1 mouse cellular context compared by ENCODE assay signal in the genomic region with DNA sequence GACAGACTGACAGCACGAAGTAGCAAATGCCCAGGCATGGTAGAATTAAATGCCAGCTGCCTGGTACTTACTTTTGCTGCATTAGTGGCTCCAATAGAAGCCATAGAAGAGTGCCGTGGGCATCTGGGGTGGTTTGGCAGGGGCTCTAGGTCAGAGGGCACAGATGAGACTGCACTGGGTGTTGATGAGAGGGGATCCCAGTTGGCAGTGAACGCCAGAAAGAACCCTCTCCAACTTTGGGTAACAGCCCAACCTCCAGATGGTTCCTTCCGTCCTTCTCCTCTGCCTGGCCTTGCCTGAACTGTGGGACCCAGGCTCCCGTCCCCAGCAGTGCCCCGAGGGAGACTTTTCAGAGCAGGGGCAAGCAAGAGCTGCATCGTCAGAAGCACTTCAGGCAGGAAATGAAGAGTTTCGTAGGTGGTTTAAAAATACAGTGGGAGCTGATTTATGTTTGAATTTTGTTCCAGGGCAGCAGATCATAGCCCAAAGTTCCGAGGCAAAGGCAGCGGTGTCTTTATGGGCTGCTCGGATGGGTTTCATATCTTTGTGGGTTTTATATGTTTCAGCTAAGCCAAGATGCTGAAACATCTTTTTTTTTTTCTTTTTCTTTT.
TF ChIP-seq lines count a peak whose summit lies in the region.

No protein-coding gene starts in this region.

TF ChIP-seq in CH12.LX, 34 proteins besides CTCF, POLR2A, EP300 and RAD21 (continued from another document):
- no peak for TF ChIP-seq HCFC1 (IDR thresholded peaks at IDR 0.05; ENCODE audit: low read depth, low read length)
- no peak for TF ChIP-seq MAFK (IDR thresholded peaks at IDR 0.05; ENCODE audit: insufficient replicate concordance, low read length)
- TF ChIP-seq E2F4 (IDR thresholded peaks at IDR 0.05; ENCODE audit: insufficient replicate concordance, low read depth, low read length) = no peak
- TF ChIP-seq CHD2 (IDR thresholded peaks at IDR 0.05; ENCODE audit: low read length) = no peak
- no peak for TF ChIP-seq ELF1 (IDR thresholded peaks at IDR 0.05; ENCODE audit: low read depth, low read length)
- no peak for TF ChIP-seq CHD1 (IDR thresholded peaks at IDR 0.05; ENCODE audit: low read depth, low read length)
- TF ChIP-seq BHLHE40 (IDR thresholded peaks at IDR 0.05; ENCODE audit: low read depth, low read length) = 0 out of 2 replicates have a peak, but pooled peaks have one; percentile 16
- no peak for TF ChIP-seq UBTF (IDR thresholded peaks at IDR 0.05; ENCODE audit: low read depth, low read length)
- no peak for TF ChIP-seq MYC (IDR thresholded peaks at IDR 0.05; ENCODE audit: low read depth, low read length)
- no peak for TF ChIP-seq RCOR1 (conservative IDR thresholded peaks at IDR 0.05; ENCODE audit: low read depth, low read length)
- TF ChIP-seq NELFE (IDR thresholded peaks at IDR 0.05; ENCODE audit: low read depth, low read length) = no peak
- no peak for TF ChIP-seq POLR2AphosphoS2 (IDR thresholded peaks at IDR 0.05; ENCODE audit: low read depth, low read length)
- TF ChIP-seq IRF4 (IDR thresholded peaks at IDR 0.05; ENCODE audit: low read depth, low read length) = peak; percentile 67
- TF ChIP-seq JUN (IDR thresholded peaks at IDR 0.05; ENCODE audit: insufficient read depth, low read depth, low read length) = no peak
- TF ChIP-seq ZNF384 (IDR thresholded peaks at IDR 0.05; ENCODE audit: low read depth, low read length) = peak; percentile 86; the same call in 1 of the 2 replicates
- no peak for TF ChIP-seq TBP (conservative IDR thresholded peaks at IDR 0.05; ENCODE audit: low read depth, low read length)
- no peak for TF ChIP-seq NRF1 (IDR thresholded peaks at IDR 0.05; ENCODE audit: low read depth, low read length)
- TF ChIP-seq ZMIZ1 (IDR thresholded peaks at IDR 0.05; ENCODE audit: low read depth, low read length) = no peak
- TF ChIP-seq SIN3A (IDR thresholded peaks at IDR 0.05; ENCODE audit: low read length) = no peak
- TF ChIP-seq MXI1 (IDR thresholded peaks at IDR 0.05; ENCODE audit: low read depth, low read length) = no peak
- TF ChIP-seq GABPA (IDR thresholded peaks at IDR 0.05; ENCODE audit: insufficient replicate concordance, low read depth, low read length) = no peak
- no peak for TF ChIP-seq ZC3H11A (IDR thresholded peaks at IDR 0.05; ENCODE audit: low read depth, low read length)
- TF ChIP-seq USF1 (IDR thresholded peaks at IDR 0.05; ENCODE audit: low read depth, low read length) = no peak
- TF ChIP-seq MEF2A (IDR thresholded peaks at IDR 0.05; ENCODE audit: borderline replicate concordance, low read depth, low read length) = peak; percentile 65; the same call in 1 of the 2 replicates
- no peak for TF ChIP-seq KAT2A (IDR thresholded peaks at IDR 0.05; ENCODE audit: insufficient replicate concordance, low read length)
- no peak for TF ChIP-seq JUND (conservative IDR thresholded peaks at IDR 0.05; ENCODE audit: low read depth, low read length)
- TF ChIP-seq ETS1 (conservative IDR thresholded peaks at IDR 0.05; ENCODE audit: low read depth, low read length) = 0 out of 2 replicates have a peak, but pooled peaks have one; percentile 31
- no peak; the same call in 1 of the 2 replicates for TF ChIP-seq SMC3 (IDR thresholded peaks at IDR 0.05; ENCODE audit: low read depth, low read length)
- 0 out of 2 replicates have a peak, but pooled peaks have one; percentile 21 for TF ChIP-seq MAX (IDR thresholded peaks at IDR 0.05; ENCODE audit: low read length)
- no peak for TF ChIP-seq PAX5 (IDR thresholded peaks at IDR 0.05; ENCODE audit: low read length)
TF ChIP-seq in CH12.LX: peak in this region for 6.
